Mouse (Mus musculus) limb, embryonic 15.5 days (tissue): ENCODE data around the gene Adk. TPM values are rescaled to one million over a fixed set of nuclear protein-coding genes. Genes with fewer than 3 reads are reported as not detected.

Experiments used
- ATAC-seq: fragments of 200-750 bp; cut with Nextera tagmentation; 2 replicates; pipeline ENCODE4 v1.8.0; 2017; ENCODE audit warnings: low read depth, moderate TSS enrichment; ENCODE audit not compliant: insufficient number of reproducible peaks, low FRiP score, low TSS enrichment
- H3K27ac ChIP-seq: fragments of 300-500 bp; sonication (generic); 2 replicates; pipeline ENCODE4 v1.5.1; 2015; ENCODE audit warnings: moderate library complexity, mild to moderate bottlenecking, inconsistent platforms
- H3K27me3 ChIP-seq: fragments of 300-500 bp; sonication (generic); 2 replicates; pipeline ENCODE4 v1.6.1; 2015; ENCODE audit warnings: inconsistent platforms
- H3K36me3 ChIP-seq: fragments of 300-500 bp; sonication (generic); 2 replicates; pipeline ENCODE4 v1.6.1; 2015; ENCODE audit warnings: inconsistent platforms
- H3K4me1 ChIP-seq: fragments of 300-500 bp; sonication (generic); 2 replicates; pipeline ENCODE4 v1.6.1; 2015; ENCODE audit warnings: inconsistent platforms
- H3K4me2 ChIP-seq: fragments of 300-500 bp; sonication (generic); 2 replicates; pipeline ENCODE4 v1.6.1; 2015; ENCODE audit warnings: mild to moderate bottlenecking, inconsistent platforms
- H3K4me3 ChIP-seq: fragments of 300-500 bp; sonication (generic); 2 replicates; pipeline ENCODE4 v1.5.1; 2015; ENCODE audit warnings: mild to moderate bottlenecking, inconsistent platforms
- H3K9ac ChIP-seq: fragments of 300-500 bp; sonication (generic); 2 replicates; pipeline ENCODE4 v1.6.1; 2015; ENCODE audit warnings: inconsistent platforms
- H3K9me3 ChIP-seq: fragments of 300-500 bp; sonication (generic); 2 replicates; pipeline ENCODE4 v1.6.1; 2016; ENCODE audit warnings: inconsistent platforms
- WGBS: fragments of 180-500 bp; shearing (Covaris S2); methylation state at CpG from one replicate; pipeline ENCODE4 v1.1.7; 2015; 5-methylcytosine and 5-hydroxymethylcytosine counted together
- polyA plus RNA-seq: library from polyadenylated mRNA; unstranded; fragments of >200 nt; fragmentation: Nextera tagmentation; extraction: Ambion mirVana; gene quantifications from 2 replicates; pipeline ENCODE4 v1.2.1, GENCODE M21; 2015

The Adk gene
- polyA plus RNA-seq, 1 experiment from 2014 or later, result 148 TPM

DNA sequence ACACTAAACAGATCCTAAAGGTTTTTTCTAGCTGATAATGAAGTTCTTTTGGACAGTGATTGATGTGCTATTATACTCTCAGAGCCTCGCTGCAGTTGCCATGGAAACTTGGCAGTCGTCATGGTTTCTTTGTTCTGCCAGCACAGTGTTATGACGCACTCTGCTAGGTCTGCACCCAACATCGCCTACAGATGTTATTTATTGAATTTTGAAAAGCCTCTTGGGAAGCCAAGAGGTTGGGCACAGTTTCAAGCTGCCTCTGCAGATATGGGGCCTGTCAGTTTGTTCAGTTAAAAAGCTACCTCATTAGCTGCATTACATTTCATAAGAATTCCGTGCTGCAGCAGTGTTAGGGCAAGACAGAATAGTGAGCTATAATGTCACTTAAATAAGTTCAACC is 316.8 kb downstream of the Adk start:
- Histone ChIP-seq H3K4me2 (no peak overlapping the region), H3K27me3 (no peaks in the 10 kb centered on the region), H3K4me3 (no peak overlapping the region), H3K9me3 (no peaks in the 10 kb centered on the region), H3K27ac (no peak overlapping the region), H3K9ac (no peak overlapping the region), H3K4me1 (peaks cover 15% of the 10 kb centered on the region), H3K36me3 (no peaks in the 10 kb centered on the region)
- 8% methylated on average over 5 of the region's 5 CpGs for WGBS
- ATAC-seq, result peak; percentile 61; the same call in 1 of the 2 replicates

DNA sequence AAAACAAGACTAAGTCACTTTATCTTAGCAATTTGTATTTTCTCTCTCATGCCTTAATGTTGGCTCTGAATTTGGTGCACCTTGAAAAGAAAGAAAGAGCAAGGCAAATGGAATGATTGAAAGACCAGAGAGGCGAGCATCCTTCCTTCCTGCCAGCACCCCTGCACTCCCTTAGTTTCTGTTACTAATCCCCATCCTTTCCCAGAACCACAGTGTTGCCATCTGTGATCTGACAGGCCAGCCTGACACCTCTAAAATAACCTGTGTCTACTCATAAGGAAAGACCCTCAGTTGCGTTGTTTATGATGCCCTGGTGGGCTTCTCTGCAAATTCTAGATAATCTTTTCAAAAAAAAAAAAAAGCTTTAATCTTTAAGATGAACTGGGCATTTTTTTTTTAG is 319.6 kb downstream of the Adk start:
- no peaks in the 10 kb centered on the region for H3K36me3 ChIP-seq
- 47% methylated on average over 2 of the region's 2 CpGs for WGBS

DNA sequence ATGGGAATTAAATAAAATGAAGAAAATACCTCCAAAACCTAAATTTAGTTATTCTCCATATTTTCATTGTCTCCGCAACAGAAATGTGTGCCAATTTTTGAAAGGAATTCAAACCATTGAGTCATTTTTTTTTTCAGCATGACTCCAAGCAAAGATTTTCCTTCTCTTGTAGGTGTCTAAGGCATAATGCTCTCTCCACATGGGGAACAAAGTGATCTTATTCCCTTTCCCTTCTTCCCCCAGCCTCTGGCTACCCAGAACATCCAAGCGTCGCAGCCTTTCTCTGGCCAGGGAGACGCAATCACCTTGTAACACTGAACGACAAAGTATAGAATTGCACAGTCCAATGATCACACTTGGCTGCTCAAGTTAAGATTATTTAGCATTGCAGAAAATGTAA is 320.3 kb downstream of the Adk start:
- WGBS, result 64% methylated on average over 5 of the region's 5 CpGs
- no peak overlapping the region for H3K27ac ChIP-seq
- no peak overlapping the region for H3K4me3 ChIP-seq
- H3K36me3 ChIP-seq, result no peaks in the 10 kb centered on the region
- no peaks in the 10 kb centered on the region for H3K27me3 ChIP-seq
- H3K4me1 ChIP-seq, result peaks cover 14% of the 10 kb centered on the region
- no peak for ATAC-seq
- no peaks in the 10 kb centered on the region for H3K9me3 ChIP-seq
- H3K9ac ChIP-seq, result no peak overlapping the region
- no peak overlapping the region for H3K4me2 ChIP-seq

More for the DNA sequence above, 319.6 kb downstream of the Adk start:
- no peaks in the 10 kb centered on the region for H3K9me3 ChIP-seq
- no peak overlapping the region for H3K4me2 ChIP-seq
- no peak for ATAC-seq
- H3K27me3 ChIP-seq, result no peaks in the 10 kb centered on the region
- H3K27ac ChIP-seq, result peak overlapping the region; percentile 55; the same call in 1 of the 2 replicates
- peaks cover 15% of the 10 kb centered on the region for H3K4me1 ChIP-seq
- H3K4me3 ChIP-seq, result no peak overlapping the region
- no peak overlapping the region for H3K9ac ChIP-seq

DNA sequence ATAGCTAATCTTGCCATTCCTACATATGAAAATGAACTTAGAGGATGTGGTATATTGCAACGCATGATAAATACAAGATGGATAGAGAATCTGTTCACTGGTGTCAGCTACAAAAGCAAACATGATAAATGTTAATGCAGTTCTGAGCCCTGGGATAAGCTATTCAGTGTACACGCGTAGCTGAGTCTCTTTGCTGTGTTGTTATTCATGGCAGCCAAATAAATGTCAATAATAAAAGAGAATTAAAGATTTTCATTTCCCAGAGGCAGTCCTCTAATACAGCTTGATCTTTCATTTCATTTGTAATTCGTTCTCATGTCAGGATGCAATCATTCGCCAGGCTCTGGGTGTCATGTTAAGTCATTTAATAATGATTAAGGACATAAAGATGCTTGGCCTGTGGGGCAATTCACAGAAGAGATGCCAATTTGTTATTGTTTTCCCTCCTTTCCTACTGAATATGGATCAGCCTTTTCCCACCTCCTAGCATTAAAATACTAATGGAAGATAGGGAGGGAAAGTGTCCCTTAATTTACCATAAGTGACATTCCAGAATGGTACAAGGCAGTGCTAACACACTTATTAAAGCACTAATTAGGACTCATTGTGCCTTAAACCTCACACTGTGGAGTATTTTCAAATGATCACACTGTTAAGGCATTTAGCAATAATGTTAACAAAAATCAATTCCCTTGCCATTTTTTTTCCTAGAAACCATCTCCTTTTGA is 331.5 kb downstream of the Adk start:
- no peak overlapping the region for H3K9ac ChIP-seq
- no peak for ATAC-seq
- WGBS, result 87% methylated on average over 5 of the region's 5 CpGs
- H3K36me3 ChIP-seq, result 0 out of 2 replicates have a peak, but pooled peaks cover 13% of the 10 kb centered on the region
- no peak overlapping the region for H3K27ac ChIP-seq
- no peak overlapping the region for H3K4me2 ChIP-seq
- H3K4me1 ChIP-seq, result no peaks in the 10 kb centered on the region
- no peak overlapping the region for H3K4me3 ChIP-seq
- no peaks in the 10 kb centered on the region for H3K27me3 ChIP-seq
- no peaks in the 10 kb centered on the region for H3K9me3 ChIP-seq

DNA sequence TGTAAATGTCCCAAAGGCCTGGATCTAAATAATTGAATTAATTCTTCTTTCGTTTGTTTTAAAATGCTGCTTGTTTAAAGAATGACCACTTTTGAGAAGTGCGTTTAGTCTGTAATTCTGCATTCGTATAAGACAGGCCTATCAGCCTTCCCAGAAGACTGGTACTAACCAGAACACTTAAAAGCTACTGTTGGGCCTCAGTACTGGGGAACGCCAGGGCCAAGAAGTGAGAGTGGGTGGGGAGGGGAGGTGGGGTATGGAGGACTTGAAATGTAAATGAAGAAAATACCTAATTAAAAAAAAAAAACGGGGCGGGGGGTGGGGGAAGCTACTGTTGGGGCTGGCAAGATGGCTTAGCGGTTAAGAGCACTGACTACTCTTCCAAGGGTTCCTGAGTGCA is 347.1 kb downstream of the Adk start:
- WGBS, result 92% methylated on average over 7 of the region's 7 CpGs
- no peak overlapping the region for H3K9ac ChIP-seq
- no peaks in the 10 kb centered on the region for H3K9me3 ChIP-seq
- peaks cover 9% of the 10 kb centered on the region for H3K4me1 ChIP-seq
- H3K27ac ChIP-seq, result no peak overlapping the region
- H3K4me2 ChIP-seq, result no peak overlapping the region
- no peaks in the 10 kb centered on the region for H3K36me3 ChIP-seq
- H3K27me3 ChIP-seq, result no peaks in the 10 kb centered on the region
- ATAC-seq, result no peak
- no peak overlapping the region for H3K4me3 ChIP-seq

DNA sequence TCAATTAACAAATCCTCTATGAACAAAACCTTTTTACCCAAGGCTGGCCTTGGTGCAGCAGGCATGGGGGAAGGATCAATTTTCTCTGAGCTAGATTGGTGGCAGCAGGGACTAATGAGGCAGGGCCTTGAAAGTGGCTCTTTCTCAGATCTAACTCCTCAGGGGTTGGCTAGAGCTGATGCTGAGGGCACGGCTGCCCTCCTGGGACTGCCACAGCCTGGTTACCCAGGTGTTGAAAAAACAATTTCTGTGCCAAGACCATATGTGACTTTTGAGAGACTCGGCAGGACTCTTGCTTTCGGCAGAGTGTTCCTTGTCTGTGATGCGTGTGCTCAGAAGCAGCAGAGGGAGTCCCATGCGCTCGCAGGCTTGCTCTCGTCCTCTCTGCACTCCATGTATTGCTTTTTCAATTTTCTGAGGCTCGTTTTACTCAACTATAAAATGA is 349.8 kb downstream of the Adk start:
- H3K4me2 ChIP-seq, result peak overlapping the region; percentile 15; the same call in 1 of the 2 replicates
- H3K4me1 ChIP-seq, result peaks cover 9% of the 10 kb centered on the region
- no peak overlapping the region for H3K9ac ChIP-seq
- H3K27me3 ChIP-seq, result no peaks in the 10 kb centered on the region
- H3K27ac ChIP-seq, result peak overlapping the region; percentile 58
- WGBS, result 29% methylated on average over 8 of the region's 8 CpGs
- ATAC-seq, result no peak
- no peak overlapping the region for H3K4me3 ChIP-seq
- no peaks in the 10 kb centered on the region for H3K9me3 ChIP-seq
- no peaks in the 10 kb centered on the region for H3K36me3 ChIP-seq

DNA sequence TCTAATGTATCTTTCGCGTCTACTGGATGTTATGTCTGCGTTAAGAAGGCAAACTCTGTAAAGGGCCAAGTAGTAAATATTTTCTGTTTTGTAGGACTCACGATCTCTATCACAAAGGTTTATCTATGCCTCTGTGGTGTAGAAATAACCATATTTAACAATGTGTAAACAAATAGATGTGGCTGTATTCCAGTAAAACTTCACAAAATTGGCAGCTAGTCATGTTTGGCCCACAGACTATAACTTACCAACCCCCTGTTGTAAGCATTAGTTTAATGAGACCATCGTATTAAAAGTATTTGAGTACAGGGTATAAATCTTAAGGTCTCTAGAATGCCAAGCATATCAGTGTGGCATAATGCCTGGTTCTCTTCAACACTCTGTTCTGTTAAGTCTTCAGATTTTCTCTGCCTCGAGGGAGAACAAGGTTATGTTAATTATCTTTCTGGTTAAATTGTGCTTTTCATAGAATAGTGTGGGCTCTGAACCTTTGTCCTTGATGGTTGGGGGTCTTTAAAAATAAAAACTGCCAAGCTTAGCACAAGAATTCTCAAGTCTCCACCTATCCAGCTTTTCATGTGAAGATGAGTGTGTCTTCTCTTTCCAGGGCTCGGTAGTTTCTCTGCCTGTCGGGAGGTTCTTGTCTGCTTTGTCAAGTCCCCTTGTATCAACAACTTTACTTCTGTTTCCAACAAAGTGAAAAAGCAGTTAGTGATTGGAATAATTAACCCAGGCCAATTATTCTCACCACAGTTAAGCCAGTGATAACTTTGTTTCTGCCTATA is 350.4 kb downstream of the Adk start:
- H3K4me3 ChIP-seq, result no peak overlapping the region
- WGBS, result 40% methylated on average over 8 of the region's 8 CpGs
- peak overlapping the region; percentile 58 for H3K27ac ChIP-seq
- 0 out of 2 replicates have a peak overlapping the region, but pooled peaks have one; percentile 15 for H3K4me2 ChIP-seq
- H3K36me3 ChIP-seq, result no peaks in the 10 kb centered on the region
- no peaks in the 10 kb centered on the region for H3K27me3 ChIP-seq
- no peak overlapping the region for H3K9ac ChIP-seq
- peaks cover 9% of the 10 kb centered on the region for H3K4me1 ChIP-seq
- no peaks in the 10 kb centered on the region for H3K9me3 ChIP-seq
- no peak for ATAC-seq

DNA sequence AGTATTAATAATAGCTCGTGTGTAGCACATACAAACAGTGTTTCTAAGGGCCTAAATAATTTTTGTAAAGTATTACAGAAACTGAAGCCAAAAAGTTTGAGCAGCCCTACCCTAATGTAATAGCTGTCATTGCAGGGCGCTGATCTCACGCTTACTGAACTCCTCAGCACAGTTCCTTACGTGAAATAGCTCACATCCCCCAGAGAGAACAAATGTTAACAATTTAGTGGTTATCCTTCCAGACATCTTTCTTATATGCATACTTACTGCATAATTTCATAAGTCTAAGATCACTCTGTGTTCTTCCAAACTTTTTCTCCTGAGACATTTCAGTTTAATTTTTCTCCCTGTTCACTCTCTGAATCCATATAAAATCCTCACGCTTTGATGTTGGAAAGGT is 354.6 kb downstream of the Adk start:
- Histone ChIP-seq H3K27me3 (no peaks in the 10 kb centered on the region), H3K36me3 (no peaks in the 10 kb centered on the region), H3K4me2 (no peak overlapping the region), H3K4me3 (no peak overlapping the region), H3K4me1 (peaks cover 8% of the 10 kb centered on the region), H3K27ac (no peak overlapping the region), H3K9ac (no peak overlapping the region), H3K9me3 (no peaks in the 10 kb centered on the region)
- 62% methylated on average over 5 of the region's 5 CpGs for WGBS
- ATAC-seq, result no peak

DNA sequence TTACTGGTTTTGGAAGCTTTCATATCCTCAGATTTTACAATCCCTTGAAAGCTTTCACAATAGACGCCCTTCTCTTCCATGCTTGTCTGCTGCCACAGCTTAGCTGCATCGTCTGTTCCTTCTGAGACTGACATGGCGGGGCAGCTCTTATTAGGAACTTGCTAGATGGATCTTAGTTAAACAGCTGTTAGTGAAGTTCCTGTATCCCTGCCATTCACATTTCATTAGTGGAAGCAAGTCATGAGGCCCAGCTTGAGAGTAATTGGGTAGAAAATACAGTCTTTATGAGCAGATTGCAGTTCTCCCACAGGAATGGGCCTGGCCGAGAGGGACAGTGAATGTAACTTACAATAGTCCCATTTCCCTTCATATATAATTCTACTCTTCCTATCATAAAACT is 356.5 kb downstream of the Adk start:
- no peaks in the 10 kb centered on the region for H3K9me3 ChIP-seq
- H3K27ac ChIP-seq, result no peak overlapping the region
- no peak overlapping the region for H3K4me2 ChIP-seq
- WGBS, result 55% methylated on average over 4 of the region's 4 CpGs
- no peak for ATAC-seq
- no peak overlapping the region for H3K4me3 ChIP-seq
- no peaks in the 10 kb centered on the region for H3K36me3 ChIP-seq
- H3K27me3 ChIP-seq, result no peaks in the 10 kb centered on the region
- no peaks in the 10 kb centered on the region for H3K4me1 ChIP-seq
- no peak overlapping the region for H3K9ac ChIP-seq

DNA sequence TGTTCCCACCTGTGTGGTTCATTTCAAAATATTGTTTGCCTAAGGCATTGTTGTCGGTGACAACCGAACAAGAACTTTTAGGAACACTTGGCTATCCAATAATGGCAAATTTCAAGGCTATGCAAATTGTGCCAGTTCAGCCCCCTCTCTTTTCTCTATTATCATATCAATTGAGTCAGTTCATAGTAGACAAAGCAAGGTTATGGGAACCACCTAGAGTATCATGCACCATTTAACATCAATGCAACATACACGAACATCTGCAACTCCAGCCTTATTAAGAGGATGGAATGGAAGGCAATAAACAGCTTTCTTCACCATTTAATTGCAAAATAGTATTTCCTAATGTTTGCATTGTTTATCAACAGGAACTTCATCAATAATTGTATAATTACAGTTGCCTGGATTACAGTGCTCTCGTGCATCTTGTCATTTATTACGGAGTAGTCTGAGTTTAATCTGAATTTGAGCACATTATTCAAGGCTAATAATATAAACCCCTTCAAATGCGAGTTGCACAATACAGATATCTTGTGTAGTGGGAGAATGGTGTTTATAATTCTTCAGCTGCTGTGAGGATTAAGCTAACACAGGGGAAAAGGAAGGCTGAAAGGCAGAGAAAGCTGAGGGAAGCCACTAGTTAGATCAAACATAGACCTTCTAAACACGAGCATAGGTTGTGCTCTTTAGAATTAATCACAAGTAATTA is 358.5 kb downstream of the Adk start:
- Histone ChIP-seq H3K27me3 (no peaks in the 10 kb centered on the region), H3K9me3 (no peaks in the 10 kb centered on the region), H3K4me1 (no peaks in the 10 kb centered on the region), H3K27ac (no peak overlapping the region), H3K36me3 (no peaks in the 10 kb centered on the region), H3K9ac (no peak overlapping the region), H3K4me2 (no peak overlapping the region), H3K4me3 (no peak overlapping the region)
- WGBS, result 73% methylated on average over 7 of the region's 7 CpGs
- ATAC-seq, result no peak

DNA sequence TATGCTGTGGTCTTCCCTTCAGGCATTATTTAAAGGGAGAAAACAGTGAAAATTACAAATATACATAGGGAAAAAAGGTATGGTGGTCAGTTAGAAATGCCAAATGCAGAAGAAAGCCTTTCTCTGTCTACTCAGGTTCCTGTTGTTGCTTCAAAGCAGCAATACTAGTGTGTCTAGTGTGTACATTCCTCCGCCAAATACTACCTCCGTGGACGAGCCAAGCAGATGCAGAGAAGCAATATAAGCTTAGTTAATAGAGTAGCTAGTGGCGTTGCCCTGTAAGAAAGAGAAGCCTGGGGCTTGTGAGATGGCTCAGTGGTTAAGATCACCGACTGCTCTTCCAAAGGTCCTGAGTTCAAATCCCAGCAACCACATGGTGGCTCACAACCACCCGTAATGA is 359.1 kb downstream of the Adk start:
- H3K4me1 ChIP-seq, result no peaks in the 10 kb centered on the region
- H3K4me2 ChIP-seq, result no peak overlapping the region
- ATAC-seq, result no peak
- H3K27me3 ChIP-seq, result no peaks in the 10 kb centered on the region
- H3K27ac ChIP-seq, result no peak overlapping the region
- 71% methylated on average over 6 of the region's 6 CpGs for WGBS
- H3K36me3 ChIP-seq, result no peaks in the 10 kb centered on the region
- no peaks in the 10 kb centered on the region for H3K9me3 ChIP-seq
- no peak overlapping the region for H3K9ac ChIP-seq
- no peak overlapping the region for H3K4me3 ChIP-seq

DNA sequence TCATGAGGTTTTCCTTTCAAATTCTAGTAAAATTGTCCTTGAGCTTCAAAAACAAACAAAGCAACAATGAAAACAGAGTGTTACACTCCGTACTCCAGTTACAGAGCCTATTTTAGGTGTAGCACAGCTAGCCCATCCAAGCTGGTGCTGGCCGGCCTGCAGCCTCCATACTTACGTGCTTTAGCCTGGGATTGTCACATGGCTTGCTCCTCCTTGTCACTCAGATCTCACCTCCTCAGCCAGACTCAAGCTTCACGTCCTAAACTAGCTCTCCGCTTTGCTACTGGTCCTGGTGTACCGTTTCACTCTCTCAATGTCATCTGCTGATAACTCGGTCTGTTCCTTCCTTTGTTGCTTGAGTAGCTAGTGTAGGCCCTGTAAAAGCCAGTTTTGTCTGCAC is 366.0 kb downstream of the Adk start:
- no peaks in the 10 kb centered on the region for H3K27me3 ChIP-seq
- no peaks in the 10 kb centered on the region for H3K9me3 ChIP-seq
- no peak overlapping the region for H3K4me3 ChIP-seq
- no peak overlapping the region; the same call in 1 of the 2 replicates for H3K27ac ChIP-seq
- H3K36me3 ChIP-seq, result no peaks in the 10 kb centered on the region
- H3K4me2 ChIP-seq, result no peak overlapping the region
- no peak overlapping the region for H3K9ac ChIP-seq
- no peak for ATAC-seq
- WGBS, result 62% methylated on average over 7 of the region's 7 CpGs
- peaks cover 4% of the 10 kb centered on the region for H3K4me1 ChIP-seq
